Mouse (Mus musculus) liver, embryonic 15.5 days (tissue): ENCODE data around the gene U2af2. TPM values are rescaled to one million over a fixed set of nuclear protein-coding genes. Genes with fewer than 3 reads are reported as not detected.

Experiments used
- ATAC-seq: fragments of 200-750 bp; cut with Nextera tagmentation; 2 replicates; pipeline ENCODE4 v1.8.0; 2017; ENCODE audit warnings: moderate number of reproducible peaks, mild to moderate bottlenecking, moderate library complexity; ENCODE audit not compliant: insufficient read depth
- H3K27ac ChIP-seq: fragments of 300-500 bp; sonication (generic); replicated peaks from 2 replicates; pipeline ENCODE4 v1.5.1; 2015; ENCODE audit warnings: mild to moderate bottlenecking, inconsistent platforms
- H3K27me3 ChIP-seq: fragments of 300-500 bp; sonication (generic); 2 replicates; pipeline ENCODE4 v1.6.1; 2015; ENCODE audit warnings: mild to moderate bottlenecking, inconsistent platforms
- H3K36me3 ChIP-seq: fragments of 300-500 bp; sonication (generic); replicated peaks from 2 replicates; pipeline ENCODE4 v1.6.1; 2015; ENCODE audit warnings: moderate library complexity, mild to moderate bottlenecking, inconsistent platforms
- H3K4me1 ChIP-seq: fragments of 300-500 bp; sonication (generic); replicated peaks from 2 replicates; pipeline ENCODE4 v1.6.1; 2015; ENCODE audit warnings: inconsistent platforms
- H3K4me2 ChIP-seq: fragments of 300-500 bp; sonication (generic); 2 replicates; pipeline ENCODE4 v1.6.1; 2015; ENCODE audit warnings: moderate library complexity, mild to moderate bottlenecking, inconsistent platforms
- H3K4me3 ChIP-seq: fragments of 300-500 bp; sonication (generic); replicated peaks from 2 replicates; pipeline ENCODE4 v1.5.1; 2015; ENCODE audit warnings: mild to moderate bottlenecking, inconsistent platforms
- H3K9ac ChIP-seq: fragments of 300-500 bp; sonication (generic); 2 replicates; pipeline ENCODE4 v1.6.1; 2015; ENCODE audit warnings: moderate library complexity, mild to moderate bottlenecking, inconsistent platforms
- H3K9me3 ChIP-seq: fragments of 300-500 bp; sonication (generic); replicated peaks from 2 replicates; pipeline ENCODE4 v1.6.1; 2016; ENCODE audit warnings: inconsistent platforms
- WGBS: fragments of 180-500 bp; shearing (Covaris S2); methylation state at CpG from one replicate; pipeline ENCODE4 v1.1.7; 2015; ENCODE audit warnings: mixed read lengths; ENCODE audit not compliant: insufficient replicate concordance; 5-methylcytosine and 5-hydroxymethylcytosine counted together
- polyA plus RNA-seq: library from polyadenylated mRNA; unstranded; fragments of >200 nt; fragmentation: Nextera tagmentation; extraction: Ambion mirVana; gene quantifications from 2 replicates; pipeline ENCODE4 v1.2.1, GENCODE M21; 2015

U2af2 gene
- polyA plus RNA-seq, 1 experiment from 2014 or later: 59.4 TPM

DNA sequence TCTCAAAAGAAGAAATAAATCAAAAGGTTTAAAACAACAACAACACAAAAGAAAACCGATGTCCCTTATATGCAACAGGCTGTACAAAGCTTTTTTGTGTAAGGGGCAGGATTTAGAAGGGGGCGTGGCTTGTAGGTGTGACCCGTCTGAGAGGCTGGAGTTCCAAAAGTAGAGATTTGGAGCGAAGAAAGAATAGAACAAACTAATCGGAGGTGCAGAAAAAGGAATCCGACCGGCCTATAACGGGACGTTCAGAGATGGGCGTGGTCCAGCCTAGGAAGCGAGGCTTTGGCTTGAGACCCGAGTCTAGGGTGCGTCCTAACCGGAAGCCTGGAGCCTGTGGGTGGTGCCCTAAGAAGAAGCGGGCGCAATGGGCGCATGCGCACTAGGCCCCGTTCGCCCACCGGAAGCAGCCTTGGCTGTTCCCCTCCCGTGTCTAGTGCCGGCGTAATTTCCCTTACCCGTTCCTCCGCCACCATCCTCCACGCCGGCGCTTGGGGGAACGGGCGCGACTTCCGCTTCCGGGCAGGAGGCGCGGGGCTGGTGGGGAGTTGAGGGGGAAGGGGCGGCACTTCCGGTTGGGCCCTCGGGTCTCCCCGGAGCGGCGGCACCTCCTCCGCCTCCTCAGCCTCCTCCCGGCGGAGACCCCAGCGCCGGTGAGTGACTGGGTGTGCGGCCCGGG is 41.8 kb upstream of the U2af2 start, which contains the start of the genes Zfp865 and Ccdc106:
Zfp865 (plus strand) TSS at position 377 of the 682 bp plus-strand sequence.
Ccdc106 (plus strand) TSS at position 554 of the 682 bp plus-strand sequence.
- H3K36me3 ChIP-seq: peaks cover 41% of the 10 kb centered on the region
- peaks cover 45% of the 10 kb centered on the region for H3K4me1 ChIP-seq
- H3K4me3 ChIP-seq: peak within 1 kb of the TSS; percentile 81
- peak within 1 kb of the TSS; percentile 78 for H3K4me2 ChIP-seq
- WGBS: under 1% methylated on average over 49 of the region's 49 CpGs
- ATAC-seq: peak; percentile 86
- H3K27me3 ChIP-seq: no peaks in the 10 kb centered on the region
- peak within 1 kb of the TSS; percentile 94 for H3K27ac ChIP-seq
- H3K9ac ChIP-seq: peak within 1 kb of the TSS; percentile 94
- H3K9me3 ChIP-seq: no peaks in the 10 kb centered on the region

- under 1% methylated on average over 15 of the region's 15 CpGs for WGBS
- ATAC-seq: peak; percentile 23
- peak overlapping the region; percentile 81 for H3K4me3 ChIP-seq
- peak overlapping the region; percentile 94 for H3K27ac ChIP-seq
- peak overlapping the region; percentile 78 for H3K4me2 ChIP-seq
- no peaks in the 10 kb centered on the region for H3K9me3 ChIP-seq
- peak overlapping the region; percentile 94 for H3K9ac ChIP-seq
- peaks cover 42% of the 10 kb centered on the region for H3K36me3 ChIP-seq
- peaks cover 43% of the 10 kb centered on the region for H3K4me1 ChIP-seq
- H3K27me3 ChIP-seq: no peaks in the 10 kb centered on the region
Observed at GRCm38 (mm10) chr7:5020685-5021084, 41.3 kb upstream of the U2af2 start.

DNA sequence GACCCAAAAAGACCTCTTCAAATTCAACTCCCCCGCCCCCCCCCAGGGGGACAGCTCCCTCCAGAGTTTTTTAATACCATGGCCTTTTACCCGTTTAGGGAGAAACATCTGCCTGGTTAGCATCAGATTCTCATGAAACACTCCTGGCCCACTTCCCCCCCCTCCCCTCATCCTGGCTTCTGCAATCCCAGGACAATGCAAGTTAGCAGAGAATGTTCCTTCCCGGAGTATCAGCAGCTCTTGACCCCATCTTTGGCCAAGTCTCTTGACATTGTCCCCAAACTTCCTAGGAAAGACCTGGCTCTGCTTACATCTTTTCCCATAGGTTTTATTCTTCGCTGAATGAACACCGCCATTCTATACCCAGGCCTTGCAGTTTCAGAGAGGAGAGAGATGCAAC is 40.7 kb upstream of the U2af2 start:
- 43% methylated on average over 5 of the region's 5 CpGs for WGBS
- Histone ChIP-seq H3K4me1 (peaks cover 38% of the 10 kb centered on the region), H3K4me3 (peak overlapping the region; percentile 81), H3K9me3 (no peaks in the 10 kb centered on the region), H3K27me3 (no peaks in the 10 kb centered on the region), H3K36me3 (peaks cover 46% of the 10 kb centered on the region), H3K4me2 (peak overlapping the region; percentile 78), H3K9ac (peak overlapping the region; percentile 94), H3K27ac (peak overlapping the region; percentile 94)
- ATAC-seq: no peak

DNA sequence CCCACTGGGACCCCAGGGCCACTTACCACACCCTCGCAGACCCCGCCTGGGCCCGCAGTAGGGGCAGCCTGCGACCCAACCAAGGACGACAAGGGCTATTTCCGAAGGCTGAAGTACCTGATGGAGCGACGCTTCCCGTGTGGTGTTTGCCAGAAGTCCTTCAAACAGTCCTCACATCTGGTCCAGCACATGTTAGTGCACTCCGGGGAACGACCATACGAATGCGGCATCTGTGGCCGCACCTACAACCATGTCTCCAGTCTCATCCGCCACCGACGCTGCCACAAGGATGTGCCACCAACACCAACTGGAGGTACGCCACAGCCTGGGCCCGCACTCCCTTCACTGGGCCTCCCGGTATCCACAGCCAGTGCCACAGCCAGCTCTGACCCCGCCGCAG is 32.4 kb upstream of the U2af2 start:
- H3K4me2 ChIP-seq: no peak overlapping the region
- no peak for ATAC-seq
- no peak overlapping the region for H3K27ac ChIP-seq
- H3K4me1 ChIP-seq: no peaks in the 10 kb centered on the region
- peaks cover 79% of the 10 kb centered on the region for H3K36me3 ChIP-seq
- H3K9me3 ChIP-seq: peaks cover 28% of the 10 kb centered on the region
- H3K27me3 ChIP-seq: no peaks in the 10 kb centered on the region
- H3K4me3 ChIP-seq: no peak overlapping the region
- 88% methylated on average over 22 of the region's 22 CpGs for WGBS
- H3K9ac ChIP-seq: no peak overlapping the region

- H3K4me3 ChIP-seq: no peak overlapping the region
Observed at GRCm38 (mm10) chr7:5029946-5030345, 32.0 kb upstream of the U2af2 start.

DNA sequence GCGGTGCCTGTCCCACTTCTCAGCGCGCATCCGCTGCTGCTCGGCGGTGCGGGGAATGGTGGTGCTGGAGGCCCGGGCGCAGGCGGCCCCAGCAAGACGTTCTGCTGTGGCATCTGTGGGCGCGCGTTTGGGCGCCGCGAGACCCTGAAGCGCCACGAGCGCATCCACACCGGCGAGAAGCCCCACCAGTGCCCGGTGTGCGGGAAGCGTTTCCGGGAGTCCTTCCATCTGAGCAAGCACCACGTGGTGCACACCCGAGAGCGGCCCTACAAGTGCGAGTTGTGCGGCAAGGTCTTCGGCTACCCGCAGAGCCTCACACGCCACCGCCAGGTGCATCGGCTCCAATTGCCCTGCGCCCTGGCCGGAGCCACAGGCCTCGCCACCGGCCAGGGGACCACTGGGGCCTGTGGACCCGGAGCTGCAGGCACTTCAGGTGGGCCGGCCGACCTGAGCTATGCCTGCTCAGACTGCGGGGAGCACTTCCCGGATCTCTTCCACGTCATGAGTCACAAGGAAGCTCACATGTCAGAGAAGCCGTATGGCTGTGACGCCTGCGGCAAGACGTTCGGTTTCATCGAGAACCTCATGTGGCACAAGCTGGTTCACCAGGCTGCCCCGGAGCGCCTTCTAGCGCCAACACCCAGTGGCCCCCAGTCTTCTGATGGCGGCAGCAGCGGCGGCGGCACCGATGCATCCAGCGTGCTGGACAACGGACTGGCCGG is 31.2 kb upstream of the U2af2 start:
- Histone ChIP-seq H3K36me3 (peaks cover 81% of the 10 kb centered on the region), H3K4me1 (no peaks in the 10 kb centered on the region), H3K9me3 (peaks cover 28% of the 10 kb centered on the region), H3K27ac (no peak overlapping the region), H3K4me3 (no peak overlapping the region), H3K9ac (no peak overlapping the region), H3K4me2 (no peak overlapping the region), H3K27me3 (no peaks in the 10 kb centered on the region)
- ATAC-seq: no peak
- 90% methylated on average over 63 of the region's 63 CpGs for WGBS

More at GRCm38 (mm10) chr7:5029946-5030345, 32.0 kb upstream of the U2af2 start:
- Histone ChIP-seq H3K9ac (no peak overlapping the region), H3K27me3 (no peaks in the 10 kb centered on the region), H3K4me1 (no peaks in the 10 kb centered on the region), H3K4me2 (no peak overlapping the region), H3K36me3 (peaks cover 80% of the 10 kb centered on the region), H3K9me3 (peaks cover 28% of the 10 kb centered on the region), H3K27ac (no peak overlapping the region)
- 90% methylated on average over 21 of the region's 21 CpGs for WGBS
- no peak for ATAC-seq

DNA sequence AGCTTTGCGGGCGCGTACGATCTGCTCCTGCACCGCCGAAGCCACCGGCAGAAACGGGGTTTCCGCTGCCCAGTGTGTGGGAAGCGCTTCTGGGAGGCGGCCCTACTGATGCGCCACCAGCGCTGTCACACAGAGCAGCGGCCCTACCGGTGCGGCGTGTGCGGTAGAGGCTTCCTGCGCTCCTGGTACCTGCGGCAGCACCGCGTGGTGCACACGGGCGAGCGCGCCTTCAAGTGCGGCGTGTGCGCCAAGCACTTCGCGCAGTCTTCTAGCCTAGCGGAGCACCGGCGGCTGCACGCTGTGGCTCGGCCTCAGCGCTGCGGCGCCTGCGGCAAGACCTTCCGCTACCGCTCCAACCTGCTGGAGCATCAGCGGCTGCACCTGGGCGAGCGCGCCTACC is 30.4 kb upstream of the U2af2 start:
- no peaks in the 10 kb centered on the region for H3K27me3 ChIP-seq
- 90% methylated on average over 46 of the region's 46 CpGs for WGBS

GRCm38 (mm10) chr7:5033818-5034217 is 28.1 kb upstream of the U2af2 start, which contains the start of gene 4632433K11Rik:
Gene 4632433K11Rik (plus strand): TSS chr7:5034118.
- peaks cover 28% of the 10 kb centered on the region for H3K9me3 ChIP-seq
- no peaks in the 10 kb centered on the region for H3K27me3 ChIP-seq
- peaks cover 60% of the 10 kb centered on the region for H3K36me3 ChIP-seq
- peaks cover 17% of the 10 kb centered on the region for H3K4me1 ChIP-seq
- H3K4me2 ChIP-seq: no peak within 1 kb of the TSS
- no peak within 1 kb of the TSS for H3K9ac ChIP-seq
- no peak for ATAC-seq
- WGBS: 69% methylated on average over 3 of the region's 3 CpGs
- H3K4me3 ChIP-seq: no peak within 1 kb of the TSS
- H3K27ac ChIP-seq: no peak within 1 kb of the TSS

More for the DNA sequence above, 30.4 kb upstream of the U2af2 start:
- no peak overlapping the region for H3K4me2 ChIP-seq
- H3K4me3 ChIP-seq: no peak overlapping the region
- no peak for ATAC-seq
- H3K9ac ChIP-seq: no peak overlapping the region
- H3K27ac ChIP-seq: no peak overlapping the region
- peaks cover 76% of the 10 kb centered on the region for H3K36me3 ChIP-seq
- peaks cover 28% of the 10 kb centered on the region for H3K9me3 ChIP-seq
- H3K4me1 ChIP-seq: no peaks in the 10 kb centered on the region

GRCm38 (mm10) chr7:5035628-5036027 is 26.3 kb upstream of the U2af2 start:
- no peak overlapping the region for H3K4me2 ChIP-seq
- no peak overlapping the region for H3K4me3 ChIP-seq
- H3K27ac ChIP-seq: no peak overlapping the region
- WGBS: 89% methylated on average over 17 of the region's 17 CpGs
- no peaks in the 10 kb centered on the region for H3K27me3 ChIP-seq
- no peak for ATAC-seq
- H3K9me3 ChIP-seq: peaks cover 9% of the 10 kb centered on the region
- H3K36me3 ChIP-seq: peaks cover 42% of the 10 kb centered on the region
- H3K9ac ChIP-seq: no peak overlapping the region
- peaks cover 23% of the 10 kb centered on the region for H3K4me1 ChIP-seq

- Histone ChIP-seq H3K4me2 (no peak overlapping the region), H3K9ac (no peak overlapping the region), H3K27ac (no peak overlapping the region), H3K4me3 (no peak overlapping the region), H3K27me3 (no peaks in the 10 kb centered on the region), H3K9me3 (peaks cover 4% of the 10 kb centered on the region), H3K36me3 (peaks cover 37% of the 10 kb centered on the region), H3K4me1 (peaks cover 23% of the 10 kb centered on the region)
- WGBS: 80% methylated on average over 9 of the region's 9 CpGs
- ATAC-seq: no peak
Observed at GRCm38 (mm10) chr7:5036136-5036535, 25.8 kb upstream of the U2af2 start.

DNA sequence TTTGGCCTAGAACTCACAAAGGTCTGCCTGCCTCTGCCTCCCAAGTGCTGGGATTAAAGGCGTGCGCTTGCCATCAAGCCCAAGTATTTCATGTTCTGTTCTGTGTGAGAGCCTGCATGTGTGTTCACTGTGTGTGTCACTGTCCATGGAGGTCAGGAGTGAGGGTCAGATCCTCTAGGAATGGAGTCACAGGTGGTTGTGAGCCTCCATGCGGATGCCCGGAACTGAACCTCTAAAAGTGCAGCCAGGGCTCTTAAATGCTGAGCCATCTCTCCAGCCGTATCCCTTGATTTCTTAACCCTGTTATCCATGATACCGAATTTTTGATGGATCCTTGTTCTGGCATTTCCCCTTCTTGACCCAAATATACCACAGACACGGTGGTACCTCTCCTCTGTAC is 24.9 kb upstream of the U2af2 start:
- Histone ChIP-seq H3K27me3 (no peaks in the 10 kb centered on the region), H3K4me2 (no peak overlapping the region), H3K9ac (no peak overlapping the region), H3K36me3 (peaks cover 28% of the 10 kb centered on the region), H3K4me1 (peaks cover 23% of the 10 kb centered on the region), H3K4me3 (no peak overlapping the region), H3K27ac (no peak overlapping the region), H3K9me3 (no peaks in the 10 kb centered on the region)
- 90% methylated on average over 7 of the region's 7 CpGs for WGBS
- ATAC-seq: no peak
